Mouse (Mus musculus) cortical plate, adult 2 months (tissue): ENCODE measurements at regions not wholly inside any gene's neighbourhood (a gene's known extent, or its start where the extent isn't known, plus 50 kb on each side); places are given as distances from the start of the nearest gene placed in this dataset.

Experiments used
- CTCF ChIP-seq: fragments of 200-500 bp; IDR thresholded peaks from 2 replicates; pipeline ENCODE4 v1.5.1; 2011; ENCODE audit warnings: mild to moderate bottlenecking, control low read depth, low read length; ENCODE audit not compliant: insufficient read depth; ENCODE audit errors: extremely low read depth
- POLR2A ChIP-seq: fragments of 200-500 bp; IDR thresholded peaks from 2 replicates; pipeline ENCODE4 v1.6.1; 2011; ENCODE audit warnings: mild to moderate bottlenecking, low read length, control low read depth; ENCODE audit not compliant: insufficient read depth; ENCODE audit errors: extremely low read depth

DNA sequence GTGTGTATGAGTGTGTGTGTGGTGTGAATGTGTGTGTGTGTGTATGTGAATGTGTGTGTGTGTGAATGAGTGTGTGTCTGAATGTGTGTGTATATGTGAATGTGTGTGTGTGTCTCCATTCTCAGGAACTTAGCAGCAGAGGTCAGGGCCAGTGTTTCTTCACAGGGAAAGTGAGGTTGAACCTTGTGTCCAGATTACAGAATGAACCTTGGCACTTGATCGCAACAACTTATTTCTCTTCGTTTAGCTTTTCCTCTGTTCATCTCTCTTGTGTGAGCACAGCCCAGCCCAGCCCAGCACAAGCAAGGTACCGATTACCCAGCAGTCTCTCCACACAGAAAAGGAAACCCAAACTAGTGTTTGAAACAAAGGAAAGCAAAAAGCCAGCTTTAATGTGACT, 249.7 kb downstream of the Foxo1 start:
- TF ChIP-seq POLR2A = no peak
- no peak for TF ChIP-seq CTCF
